Mouse (Mus musculus): Measurements from ENCODE around the gene Map2. TPM values are rescaled to one million over a fixed set of nuclear protein-coding genes. Genes with fewer than 3 reads are reported as not detected.

Map2 gene
- total and polyA plus RNA-seq, 3 experiments: not detected

- Histone ChIP-seq H3K36me3 (ENCODE audit: control insufficient read depth in 1 of 2, insufficient read depth in 2 of 2, low read length in 2 of 2) (no peaks in the 10 kb centered on the region), H3K9ac (ENCODE audit: control insufficient read depth, low read depth, low read length, poor library complexity, severe bottlenecking) (no peak overlapping the region), H3K9me3 (replicated peaks; ENCODE audit: insufficient read depth, low read length) (no peaks in the 10 kb centered on the region), H3K4me3 (ENCODE audit: control insufficient read depth in 1 of 2, insufficient read depth in 1 of 2, low read depth in 2 of 2, low read length in 2 of 2) (no peak overlapping the region), H3K79me2 (ENCODE audit: control insufficient read depth, insufficient read depth, low read length, poor library complexity) (no peaks in the 10 kb centered on the region), H3K4me1 (ENCODE audit: control insufficient read depth in 1 of 2, insufficient read depth in 2 of 2, low read length in 2 of 2) (no peaks in the 10 kb centered on the region), H3K27me3 (ENCODE audit: control insufficient read depth in 1 of 2, insufficient read depth in 2 of 2, low read length in 2 of 2) (no peaks in the 10 kb centered on the region), H3K27ac (ENCODE audit: control insufficient read depth, low read depth, low read length) (no peak overlapping the region)
- DNase-seq (ENCODE audit: low read depth, low spot score): no peak
- no peak for TF ChIP-seq GABPA (IDR thresholded peaks at IDR 0.05; ENCODE audit: low read depth, low read length)
- no peak for TF ChIP-seq ZMIZ1 (IDR thresholded peaks at IDR 0.05; ENCODE audit: low read depth, low read length)
- no peak for TF ChIP-seq POLR2AphosphoS5 (IDR thresholded peaks at IDR 0.05; ENCODE audit: borderline replicate concordance, low read depth, low read length)
- no peak for TF ChIP-seq BHLHE40 (IDR thresholded peaks at IDR 0.05; ENCODE audit: borderline replicate concordance, low read depth, low read length)
- TF ChIP-seq POLR2A (IDR thresholded peaks at IDR 0.05; ENCODE audit: control insufficient read depth in 1 of 2, insufficient read depth in 1 of 2, low read depth in 1 of 2, low read length in 2 of 2, poor library complexity in 1 of 2): no peak
Measured at GRCm38 (mm10) chr1:66279222-66280009, 104.3 kb downstream of the Map2 start.

GRCm38 (mm10) chr1:66280152-66280551 lies 105.1 kb downstream of the Map2 start:
- Histone ChIP-seq H3K27ac (ENCODE audit: control insufficient read depth, low read depth, low read length) (no peak overlapping the region), H3K9me3 (replicated peaks; ENCODE audit: insufficient read depth, low read length) (no peaks in the 10 kb centered on the region), H3K9ac (ENCODE audit: control insufficient read depth, low read depth, low read length, poor library complexity, severe bottlenecking) (no peak overlapping the region), H3K79me2 (ENCODE audit: control insufficient read depth, insufficient read depth, low read length, poor library complexity) (no peaks in the 10 kb centered on the region), H3K36me3 (ENCODE audit: control insufficient read depth in 1 of 2, insufficient read depth in 2 of 2, low read length in 2 of 2) (no peaks in the 10 kb centered on the region), H3K27me3 (ENCODE audit: control insufficient read depth in 1 of 2, insufficient read depth in 2 of 2, low read length in 2 of 2) (no peaks in the 10 kb centered on the region), H3K4me1 (ENCODE audit: control insufficient read depth in 1 of 2, insufficient read depth in 2 of 2, low read length in 2 of 2) (no peaks in the 10 kb centered on the region), H3K4me3 (ENCODE audit: control insufficient read depth in 1 of 2, insufficient read depth in 1 of 2, low read depth in 2 of 2, low read length in 2 of 2) (no peak overlapping the region)
- no peak for TF ChIP-seq TCF12 (IDR thresholded peaks at IDR 0.05; ENCODE audit: low read depth, low read length)
- TF ChIP-seq CHD2 (IDR thresholded peaks at IDR 0.05; ENCODE audit: low read length): no peak
- TF ChIP-seq ZNF384 (IDR thresholded peaks at IDR 0.05; ENCODE audit: low read depth, low read length): no peak
- TF ChIP-seq EP300 (IDR thresholded peaks at IDR 0.05; ENCODE audit: low read depth in 1 of 2, low read length in 2 of 2): no peak
- TF ChIP-seq MXI1 (IDR thresholded peaks at IDR 0.05; ENCODE audit: low read depth, low read length): no peak
- TF ChIP-seq POLR2A (IDR thresholded peaks at IDR 0.05; ENCODE audit: control insufficient read depth in 1 of 2, insufficient read depth in 1 of 2, low read depth in 1 of 2, low read length in 2 of 2, poor library complexity in 1 of 2): no peak
- no peak for TF ChIP-seq ETS1 (IDR thresholded peaks at IDR 0.05; ENCODE audit: low read depth, low read length)
- no peak for TF ChIP-seq TBP (IDR thresholded peaks at IDR 0.05; ENCODE audit: low read depth, low read length)
- TF ChIP-seq HCFC1 (IDR thresholded peaks at IDR 0.05; ENCODE audit: low read depth, low read length): no peak
- TF ChIP-seq ZKSCAN1 (IDR thresholded peaks at IDR 0.05; ENCODE audit: low read depth, low read length): no peak
- no peak for TF ChIP-seq NELFE (IDR thresholded peaks at IDR 0.05; ENCODE audit: low read depth, low read length)
- TF ChIP-seq E2F4 (IDR thresholded peaks at IDR 0.05; ENCODE audit: borderline replicate concordance, low read depth, low read length): no peak
- no peak for TF ChIP-seq CHD1 (IDR thresholded peaks at IDR 0.05; ENCODE audit: low read depth, low read length)
- no peak for TF ChIP-seq RCOR1 (IDR thresholded peaks at IDR 0.05; ENCODE audit: low read depth, low read length)
- no peak for TF ChIP-seq ELF1 (IDR thresholded peaks at IDR 0.05; ENCODE audit: low read depth, low read length)
- TF ChIP-seq GATA1 (IDR thresholded peaks at IDR 0.05; ENCODE audit: low read depth, low read length): no peak
- no peak for DNase-seq (ENCODE audit: low read depth, low spot score)
